Mouse (Mus musculus): ENCODE measurements at regions not wholly inside any gene's neighbourhood (a gene's known extent, or its start where the extent isn't known, plus 50 kb on each side); places are given as distances from the start of the nearest gene placed in this dataset.

DNA sequence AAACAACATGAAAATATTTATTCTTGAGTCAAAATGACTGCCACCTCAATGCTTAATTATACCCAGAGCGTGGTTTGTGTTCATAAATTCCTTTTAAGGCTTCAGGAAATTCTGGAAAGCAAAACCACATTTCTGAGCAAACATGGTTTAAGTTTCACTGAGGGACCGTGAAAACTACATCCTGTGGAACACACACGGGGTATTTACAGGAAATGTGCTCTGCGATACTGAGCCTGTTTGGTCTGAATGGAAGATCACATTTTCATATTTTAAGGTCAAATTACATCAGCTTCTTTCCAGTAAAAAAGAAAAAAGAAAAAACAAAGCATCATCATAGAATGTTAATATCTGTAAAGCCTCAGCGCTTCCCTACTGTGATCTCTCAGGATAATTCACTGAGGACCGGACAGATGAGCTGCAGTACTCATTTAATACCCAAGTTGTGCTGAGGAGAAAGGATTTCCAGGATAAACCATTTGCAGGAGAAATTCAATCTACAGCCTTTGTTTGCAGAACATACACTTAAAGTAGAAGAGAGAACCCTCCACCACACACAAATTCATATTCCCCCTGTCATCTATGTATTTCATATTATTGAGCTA, 709.7 kb downstream of the Diaph3 start:
- H3K4me1 ChIP-seq (replicated peaks; ENCODE audit: control insufficient read depth, insufficient read depth, low read length) = no peaks in the 10 kb centered on the region
- no peaks in the 10 kb centered on the region for H3K27me3 ChIP-seq (ENCODE audit: control insufficient read depth, insufficient read depth, low read length)
- DNase-seq (ENCODE audit: low spot score) (no peak), ATAC-seq (ENCODE audit: low FRiP score) (no peak)
- no peaks in the 10 kb centered on the region for H3K36me3 ChIP-seq (ENCODE audit: control insufficient read depth, insufficient read depth, low read length)
- WGBS = 76% methylated on average over 6 of the region's 6 CpGs
- no peak overlapping the region for H3K27ac ChIP-seq (ENCODE audit: low read depth, low read length)
- H3K4me2 ChIP-seq (replicated peaks; ENCODE audit: low read depth, low read length) = no peak overlapping the region
- no peak overlapping the region for H3K9ac ChIP-seq (ENCODE audit: low read depth, low read length)
- no peaks in the 10 kb centered on the region for H3K9me3 ChIP-seq (ENCODE audit: control insufficient read depth, low read length)
- no peak overlapping the region for H3K4me3 ChIP-seq (ENCODE audit: low read depth, low read length)

DNA sequence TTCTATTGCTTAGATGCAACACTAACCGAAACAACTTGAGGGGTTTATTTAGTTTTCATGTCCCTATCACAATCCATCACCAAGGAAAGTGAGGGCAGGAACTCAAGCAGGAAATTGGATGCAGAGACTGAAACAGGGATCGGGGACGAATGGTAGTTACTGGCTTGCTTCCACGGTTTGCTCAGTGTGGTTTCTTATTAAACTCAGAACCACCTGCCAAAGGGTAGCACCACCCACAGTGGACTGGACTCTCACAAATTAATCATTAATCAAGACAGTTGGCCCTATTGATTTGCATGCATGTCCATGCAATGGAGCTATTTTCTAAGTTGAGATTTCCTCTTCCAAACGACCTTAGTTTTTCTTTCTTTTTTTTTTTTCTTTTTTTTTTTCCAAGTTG, 719.2 kb downstream of the Diaph3 start:
- no peak for ATAC-seq (ENCODE audit: low FRiP score)
- H3K27me3 ChIP-seq (ENCODE audit: control insufficient read depth, insufficient read depth, low read length) = no peaks in the 10 kb centered on the region
- no peak for DNase-seq (ENCODE audit: low spot score)
- no peak overlapping the region for H3K4me2 ChIP-seq (replicated peaks; ENCODE audit: low read depth, low read length)
- no peaks in the 10 kb centered on the region for H3K9me3 ChIP-seq (ENCODE audit: control insufficient read depth, low read length)
- no peaks in the 10 kb centered on the region for H3K36me3 ChIP-seq (ENCODE audit: control insufficient read depth, insufficient read depth, low read length)
- H3K4me1 ChIP-seq (replicated peaks; ENCODE audit: control insufficient read depth, insufficient read depth, low read length) = no peaks in the 10 kb centered on the region
- H3K9ac ChIP-seq (ENCODE audit: low read depth, low read length) = no peak overlapping the region
- no peak overlapping the region for H3K4me3 ChIP-seq (ENCODE audit: low read depth, low read length)
- H3K27ac ChIP-seq (ENCODE audit: low read depth, low read length) = no peak overlapping the region
- 79% methylated on average over 5 of the region's 5 CpGs for WGBS

DNA sequence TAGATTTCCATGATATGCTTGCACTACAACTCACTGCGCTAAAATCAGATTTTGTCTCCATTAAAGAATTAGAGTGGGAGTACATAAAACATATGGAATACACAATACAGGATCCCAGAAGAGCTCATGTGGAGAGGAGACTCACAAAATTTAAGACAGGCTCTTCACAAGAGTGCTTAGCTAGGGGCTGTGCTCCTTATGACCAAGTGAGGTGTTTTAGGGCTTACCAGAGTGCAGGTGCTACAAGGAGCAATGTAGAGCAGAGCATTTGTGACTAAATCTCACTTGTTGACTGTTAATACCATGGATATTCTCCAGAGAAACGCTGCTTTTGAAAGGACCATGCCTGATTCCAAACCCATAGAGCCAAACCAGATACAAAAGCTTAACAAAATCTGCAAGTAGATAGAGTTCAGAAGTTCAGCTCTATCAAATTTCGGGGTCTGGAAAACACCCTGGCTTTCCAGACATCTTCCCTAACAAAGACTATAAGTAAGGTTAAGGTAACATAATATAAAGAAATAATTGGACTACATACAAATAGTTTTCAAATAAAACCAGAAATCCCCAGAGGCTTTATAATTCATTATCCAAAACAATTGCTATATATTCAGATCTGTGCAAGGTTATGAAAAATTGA, 721.0 kb downstream of the Diaph3 start:
- Histone ChIP-seq H3K27ac (ENCODE audit: low read depth, low read length) (no peak overlapping the region), H3K9ac (ENCODE audit: low read depth, low read length) (no peak overlapping the region), H3K4me2 (replicated peaks; ENCODE audit: low read depth, low read length) (no peak overlapping the region), H3K9me3 (ENCODE audit: control insufficient read depth, low read length) (no peaks in the 10 kb centered on the region), H3K4me3 (ENCODE audit: low read depth, low read length) (no peak overlapping the region), H3K27me3 (ENCODE audit: control insufficient read depth, insufficient read depth, low read length) (no peaks in the 10 kb centered on the region), H3K36me3 (ENCODE audit: control insufficient read depth, insufficient read depth, low read length) (no peaks in the 10 kb centered on the region), H3K4me1 (replicated peaks; ENCODE audit: control insufficient read depth, insufficient read depth, low read length) (no peaks in the 10 kb centered on the region)
- ATAC-seq (ENCODE audit: low FRiP score) = no peak
- no peak for DNase-seq (ENCODE audit: low spot score)
- WGBS = 88% methylated on average over 3 of the region's 3 CpGs

DNA sequence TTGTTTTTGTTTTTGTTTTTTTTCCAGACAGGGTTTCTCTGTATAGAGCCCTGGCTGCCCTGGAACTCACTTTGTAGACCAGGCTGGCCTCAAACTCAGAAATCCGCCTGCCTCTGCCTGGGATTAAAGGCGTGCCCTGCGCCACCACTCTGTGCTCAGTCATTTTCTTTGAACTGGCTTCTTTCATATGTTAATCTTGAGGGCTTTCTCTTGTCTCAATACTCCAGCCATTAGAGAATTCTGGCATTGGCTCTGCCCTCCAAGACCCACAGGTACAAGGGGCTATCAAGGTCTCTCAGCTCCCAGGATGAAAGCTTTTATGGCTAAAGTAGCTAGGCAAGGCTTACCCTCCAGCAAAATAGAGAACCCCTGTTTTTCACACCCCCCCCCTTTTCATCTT, 744.2 kb downstream of the Diaph3 start:
- no peaks in the 10 kb centered on the region for H3K9me3 ChIP-seq (ENCODE audit: control insufficient read depth, low read length)
- no peak overlapping the region for H3K4me2 ChIP-seq (replicated peaks; ENCODE audit: low read depth, low read length)
- 75% methylated on average over 3 of the region's 3 CpGs for WGBS
- no peaks in the 10 kb centered on the region for H3K27me3 ChIP-seq (ENCODE audit: control insufficient read depth, insufficient read depth, low read length)
- H3K36me3 ChIP-seq (ENCODE audit: control insufficient read depth, insufficient read depth, low read length) = no peaks in the 10 kb centered on the region
- H3K9ac ChIP-seq (ENCODE audit: low read depth, low read length) = no peak overlapping the region
- no peaks in the 10 kb centered on the region for H3K4me1 ChIP-seq (replicated peaks; ENCODE audit: control insufficient read depth, insufficient read depth, low read length)
- H3K27ac ChIP-seq (ENCODE audit: low read depth, low read length) = no peak overlapping the region
- DNase-seq (ENCODE audit: low spot score) = no peak
- no peak for ATAC-seq (ENCODE audit: low FRiP score)
- no peak overlapping the region for H3K4me3 ChIP-seq (ENCODE audit: low read depth, low read length)

DNA sequence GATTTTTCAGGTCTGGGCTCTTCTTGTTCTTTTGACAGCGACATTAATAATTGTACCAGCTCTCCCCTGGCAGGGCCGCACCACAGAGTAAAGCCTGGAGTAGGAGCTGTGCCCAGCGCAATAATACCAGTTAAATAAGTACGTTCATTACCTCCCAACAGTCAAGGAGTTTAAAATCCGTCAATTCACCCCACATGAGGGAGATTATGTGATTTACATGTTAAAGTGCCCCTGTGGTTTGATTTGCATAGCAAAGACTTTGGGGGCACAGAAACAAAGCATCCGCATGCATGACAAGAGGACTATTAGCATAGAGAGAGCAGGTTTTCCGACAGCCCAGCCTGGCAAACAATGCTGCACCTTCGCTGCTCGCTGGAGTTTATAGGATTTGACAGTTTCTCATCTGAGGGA, 745.1 kb downstream of the Diaph3 start:
- ATAC-seq (ENCODE audit: low FRiP score) = peak; percentile 76
- H3K9ac ChIP-seq (ENCODE audit: low read depth, low read length) = no peak overlapping the region
- H3K4me1 ChIP-seq (replicated peaks; ENCODE audit: control insufficient read depth, insufficient read depth, low read length) = no peaks in the 10 kb centered on the region
- H3K9me3 ChIP-seq (ENCODE audit: control insufficient read depth, low read length) = no peaks in the 10 kb centered on the region
- H3K4me2 ChIP-seq (replicated peaks; ENCODE audit: low read depth, low read length) = peak overlapping the region; percentile 25
- no peaks in the 10 kb centered on the region for H3K36me3 ChIP-seq (ENCODE audit: control insufficient read depth, insufficient read depth, low read length)
- no peak overlapping the region for H3K4me3 ChIP-seq (ENCODE audit: low read depth, low read length)
- 9% methylated on average over 9 of the region's 9 CpGs for WGBS
- no peak overlapping the region for H3K27ac ChIP-seq (ENCODE audit: low read depth, low read length)
- H3K27me3 ChIP-seq (ENCODE audit: control insufficient read depth, insufficient read depth, low read length) = no peaks in the 10 kb centered on the region
- peak; percentile 41 for DNase-seq (ENCODE audit: low spot score)

DNA sequence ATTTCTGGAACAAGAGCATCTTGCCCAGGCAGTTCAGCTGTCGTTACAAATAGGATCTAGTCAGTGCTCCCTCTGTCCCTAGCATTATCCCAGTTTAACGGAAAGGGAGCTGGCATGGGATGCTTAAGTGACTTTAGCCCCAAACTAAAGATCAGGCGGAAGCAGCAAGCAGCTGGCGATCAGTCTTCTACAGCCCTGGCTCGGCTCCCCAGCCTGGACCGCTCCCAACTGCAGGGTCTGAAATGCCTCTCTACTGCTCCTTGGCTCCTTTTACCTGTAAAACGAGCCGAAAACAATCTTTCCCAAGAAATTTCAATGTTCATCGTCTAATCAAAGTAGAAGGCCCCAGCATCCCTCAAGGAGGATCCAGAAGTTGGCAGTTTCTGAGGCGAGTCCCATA, 745.5 kb downstream of the Diaph3 start:
- Histone ChIP-seq H3K4me3 (ENCODE audit: low read depth, low read length) (no peak overlapping the region), H3K9ac (ENCODE audit: low read depth, low read length) (no peak overlapping the region), H3K4me2 (replicated peaks; ENCODE audit: low read depth, low read length) (peak overlapping the region; percentile 25), H3K36me3 (ENCODE audit: control insufficient read depth, insufficient read depth, low read length) (no peaks in the 10 kb centered on the region), H3K27me3 (ENCODE audit: control insufficient read depth, insufficient read depth, low read length) (no peaks in the 10 kb centered on the region), H3K4me1 (replicated peaks; ENCODE audit: control insufficient read depth, insufficient read depth, low read length) (no peaks in the 10 kb centered on the region), H3K27ac (ENCODE audit: low read depth, low read length) (no peak overlapping the region), H3K9me3 (ENCODE audit: control insufficient read depth, low read length) (no peaks in the 10 kb centered on the region)
- 21% methylated on average over 10 of the region's 10 CpGs for WGBS
- ATAC-seq (ENCODE audit: low FRiP score) (peak; percentile 34), DNase-seq (ENCODE audit: low spot score) (peak; percentile 10)

DNA sequence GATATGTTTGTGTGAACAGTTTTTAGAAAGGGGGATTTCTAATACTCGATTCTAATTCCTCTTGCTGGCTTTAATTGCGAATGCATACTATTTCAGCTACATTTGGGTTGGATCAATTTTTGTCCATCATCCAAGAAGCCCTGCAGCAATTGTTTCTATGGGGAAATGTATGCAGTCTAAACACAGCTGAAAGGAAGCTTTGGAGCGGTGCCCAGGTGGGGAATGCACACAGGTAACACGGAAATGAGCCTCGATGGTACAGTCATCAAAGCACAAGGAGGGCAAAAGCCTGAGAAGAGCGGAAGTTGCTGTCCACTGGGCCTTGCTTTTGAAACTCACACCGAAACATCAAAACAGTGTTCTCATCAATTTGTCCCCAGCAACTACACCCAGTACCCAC, 746.0 kb downstream of the Diaph3 start:
- no peak overlapping the region for H3K9ac ChIP-seq (ENCODE audit: low read depth, low read length)
- H3K4me3 ChIP-seq (ENCODE audit: low read depth, low read length) = no peak overlapping the region
- H3K4me2 ChIP-seq (replicated peaks; ENCODE audit: low read depth, low read length) = no peak overlapping the region
- H3K4me1 ChIP-seq (replicated peaks; ENCODE audit: control insufficient read depth, insufficient read depth, low read length) = no peaks in the 10 kb centered on the region
- H3K27ac ChIP-seq (ENCODE audit: low read depth, low read length) = no peak overlapping the region
- no peak for DNase-seq (ENCODE audit: low spot score)
- no peaks in the 10 kb centered on the region for H3K36me3 ChIP-seq (ENCODE audit: control insufficient read depth, insufficient read depth, low read length)
- 67% methylated on average over 7 of the region's 7 CpGs for WGBS
- no peaks in the 10 kb centered on the region for H3K9me3 ChIP-seq (ENCODE audit: control insufficient read depth, low read length)
- H3K27me3 ChIP-seq (ENCODE audit: control insufficient read depth, insufficient read depth, low read length) = no peaks in the 10 kb centered on the region
- ATAC-seq (ENCODE audit: low FRiP score) = no peak

DNA sequence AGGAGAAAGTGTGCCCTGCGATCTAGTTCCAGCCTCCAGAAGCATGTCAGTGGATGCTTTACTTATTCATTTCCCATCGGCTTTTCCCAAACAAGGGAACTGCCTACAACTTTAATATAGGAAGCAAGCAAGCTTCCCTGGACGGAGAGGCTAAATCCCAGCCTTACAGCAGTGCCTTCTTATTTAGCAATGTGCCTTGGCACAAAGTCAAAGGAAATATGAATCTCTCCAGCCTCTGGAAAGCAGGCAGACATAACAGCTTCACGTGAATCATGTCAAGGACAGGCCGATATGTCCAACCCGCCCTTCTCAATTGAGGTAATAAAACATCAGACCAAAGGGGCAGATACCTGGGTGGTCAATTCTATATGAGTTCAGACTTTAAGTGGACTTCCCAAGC, 755.9 kb downstream of the Diaph3 start:
- Histone ChIP-seq H3K4me2 (replicated peaks; ENCODE audit: low read depth, low read length) (no peak overlapping the region), H3K4me3 (ENCODE audit: low read depth, low read length) (no peak overlapping the region), H3K9ac (ENCODE audit: low read depth, low read length) (no peak overlapping the region), H3K27me3 (ENCODE audit: control insufficient read depth, insufficient read depth, low read length) (no peaks in the 10 kb centered on the region), H3K4me1 (replicated peaks; ENCODE audit: control insufficient read depth, insufficient read depth, low read length) (no peaks in the 10 kb centered on the region), H3K36me3 (ENCODE audit: control insufficient read depth, insufficient read depth, low read length) (no peaks in the 10 kb centered on the region), H3K27ac (ENCODE audit: low read depth, low read length) (no peak overlapping the region), H3K9me3 (ENCODE audit: control insufficient read depth, low read length) (no peaks in the 10 kb centered on the region)
- ATAC-seq (ENCODE audit: low FRiP score) = no peak
- DNase-seq (ENCODE audit: low spot score) = no peak
- 89% methylated on average over 6 of the region's 6 CpGs for WGBS

DNA sequence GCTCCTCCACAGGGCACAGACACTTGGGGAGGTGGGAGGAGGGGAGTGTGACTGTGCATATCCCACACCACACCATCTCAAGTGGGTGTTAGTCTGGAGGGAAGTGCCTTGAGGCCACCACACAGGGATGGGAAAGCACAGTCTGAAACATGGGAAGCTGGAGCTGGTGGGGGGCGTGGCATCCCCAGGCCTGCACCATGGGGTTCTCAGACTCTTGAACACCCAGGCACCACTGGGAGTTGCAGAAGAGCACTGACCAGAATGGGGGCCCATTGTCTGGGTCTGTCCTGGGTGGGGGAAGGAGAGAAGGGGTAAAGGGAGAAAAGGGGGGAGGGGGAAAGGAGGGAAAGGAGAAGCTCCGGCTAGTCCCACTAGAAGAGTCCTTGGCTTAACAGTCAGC, 776.0 kb downstream of the Diaph3 start:
- no peaks in the 10 kb centered on the region for H3K4me1 ChIP-seq (replicated peaks; ENCODE audit: control insufficient read depth, insufficient read depth, low read length)
- no peaks in the 10 kb centered on the region for H3K36me3 ChIP-seq (ENCODE audit: control insufficient read depth, insufficient read depth, low read length)
- ATAC-seq (ENCODE audit: low FRiP score) (0 out of 2 replicates have a peak, but pooled peaks have one; percentile 38), DNase-seq (ENCODE audit: low spot score) (no peak)
- no peaks in the 10 kb centered on the region for H3K9me3 ChIP-seq (ENCODE audit: control insufficient read depth, low read length)
- no peak overlapping the region for H3K27ac ChIP-seq (ENCODE audit: low read depth, low read length)
- no peaks in the 10 kb centered on the region for H3K27me3 ChIP-seq (ENCODE audit: control insufficient read depth, insufficient read depth, low read length)
- H3K4me2 ChIP-seq (replicated peaks; ENCODE audit: low read depth, low read length) = no peak overlapping the region
- H3K9ac ChIP-seq (ENCODE audit: low read depth, low read length) = no peak overlapping the region
- 91% methylated on average over 2 of the region's 2 CpGs for WGBS
- H3K4me3 ChIP-seq (ENCODE audit: low read depth, low read length) = no peak overlapping the region
